Mouse (Mus musculus) heart, adult 18-20 months (tissue): ENCODE measurements at regions not wholly inside any gene's neighbourhood (a gene's known extent, or its start where the extent isn't known, plus 50 kb on each side); places are given as distances from the start of the nearest gene placed in this dataset.

Experiments used
- DNase-seq, 2 experiments: peaks; one replicate each; pipeline ENCODE4 v3.0.0; 2021 to 2022; ENCODE audit warnings: mixed read lengths in 1 of 2

- DNase-seq: peak; percentile 62 to 86
These were observed 231.6 kb upstream of the Jmjd1c start for GRCm38 (mm10) chr10:66864161-66864862.

- no peak for DNase-seq
These were observed 230.8 kb upstream of the Jmjd1c start for GRCm38 (mm10) chr10:66865010-66865582.

- peak; percentile 30 to 35 for DNase-seq
These were observed 224.7 kb upstream of the Jmjd1c start for GRCm38 (mm10) chr10:66871133-66871664.

DNA sequence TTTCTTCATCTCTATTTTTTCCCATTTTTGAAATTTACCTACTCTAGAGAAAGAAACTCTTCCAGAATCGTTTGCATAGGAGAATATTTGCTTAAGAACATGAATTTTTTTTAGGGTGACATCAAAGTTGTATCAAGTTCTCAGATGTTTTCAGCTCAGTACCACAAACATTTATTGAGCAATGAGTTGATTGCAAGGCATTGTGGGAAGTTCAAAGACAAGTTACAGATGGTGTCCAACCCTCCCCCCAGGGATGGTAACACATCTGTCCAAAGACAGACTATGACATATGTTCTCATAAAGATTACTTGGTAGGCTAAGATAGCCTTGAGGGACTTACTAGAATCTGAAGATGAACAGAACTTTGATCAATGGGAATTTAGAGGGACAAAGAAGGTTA is 224.3 kb upstream of the Jmjd1c start:
- peak; percentile 62 to 68 for DNase-seq

DNA sequence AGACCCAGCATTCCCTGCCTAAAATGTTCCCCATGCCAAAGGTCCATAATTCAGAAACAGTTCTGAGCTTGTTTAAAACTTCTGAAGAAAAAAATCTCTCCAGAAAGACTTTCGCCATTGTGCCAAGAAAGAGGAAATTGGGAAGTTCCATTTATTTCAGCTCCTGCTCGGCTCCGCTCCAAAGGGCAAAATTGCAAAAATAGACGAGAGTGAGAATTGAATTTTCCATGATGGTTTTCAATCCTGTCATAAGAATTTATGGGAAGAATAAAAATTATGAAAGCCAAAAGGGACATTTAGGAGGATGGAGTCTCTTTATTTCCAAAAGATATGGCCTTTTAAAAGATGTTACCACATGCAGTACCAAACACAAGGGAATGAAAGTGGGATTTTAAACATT is 222.5 kb upstream of the Jmjd1c start:
- DNase-seq: peak; percentile 42 to 58

GRCm38 (mm10) chr10:66879071-66879470 is 216.9 kb upstream of the Jmjd1c start:
- peak; percentile 18 to 25 for DNase-seq

DNA sequence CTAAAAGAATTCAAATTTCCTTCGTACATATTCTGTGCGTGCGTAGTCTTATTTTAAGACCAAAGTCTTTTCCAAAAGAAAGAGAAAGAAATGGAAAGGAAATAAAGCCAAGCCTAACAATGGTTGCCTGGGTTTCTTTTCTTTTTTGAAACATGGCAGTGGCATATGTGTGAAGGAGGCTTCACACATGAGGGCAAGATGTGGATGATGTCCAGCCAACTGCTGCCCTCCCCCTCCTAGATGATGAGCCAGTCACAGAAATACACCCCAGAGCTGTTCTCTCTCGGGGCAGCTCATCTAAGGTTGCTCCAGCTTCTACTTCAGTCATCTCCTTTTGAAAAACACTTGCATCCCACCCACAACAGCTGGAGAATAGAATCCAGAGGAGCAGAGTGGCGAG is 213.1 kb upstream of the Jmjd1c start:
- no peak for DNase-seq

GRCm38 (mm10) chr10:66885575-66885974 is 210.3 kb upstream of the Jmjd1c start:
- DNase-seq: no peak

DNA sequence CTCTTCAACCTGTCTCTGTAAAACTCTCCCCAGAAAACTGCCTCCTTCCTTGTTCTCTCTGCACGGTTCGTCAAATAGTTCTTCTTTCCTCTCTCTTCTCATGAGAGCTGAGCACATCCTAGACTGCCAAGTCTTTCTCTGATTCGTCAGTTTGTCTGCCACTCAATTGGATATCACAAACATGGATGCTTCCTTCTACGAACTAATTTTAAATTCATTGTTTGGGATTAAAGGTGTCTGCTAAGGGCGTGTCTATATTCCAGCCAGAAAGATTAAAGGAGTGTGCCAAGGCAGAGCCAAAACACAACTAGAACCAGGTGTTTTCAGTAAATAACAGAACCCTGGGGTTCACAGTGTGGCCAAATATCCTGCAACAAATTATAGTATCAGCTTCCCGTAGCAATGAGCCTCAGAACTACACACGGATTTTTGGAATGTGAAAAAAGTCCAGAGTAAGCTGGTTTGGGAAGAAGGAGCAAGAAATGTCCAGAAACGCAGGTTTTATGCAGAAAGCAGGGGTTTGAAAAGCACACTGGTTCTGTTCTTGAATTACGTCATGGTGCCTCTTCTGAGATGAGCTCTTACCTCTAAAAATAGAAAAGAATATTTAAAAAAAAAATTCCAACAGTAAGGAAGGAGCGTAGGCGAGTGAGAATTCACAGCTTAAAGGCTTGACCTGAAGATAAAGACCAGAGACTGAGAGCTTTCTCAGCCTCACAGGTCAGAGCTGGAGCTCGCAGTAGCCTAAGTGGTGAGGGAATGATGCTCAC is 206.0 kb upstream of the Jmjd1c start:
- DNase-seq: no peak

GRCm38 (mm10) chr10:66891811-66892210 is 204.1 kb upstream of the Jmjd1c start:
- DNase-seq: no peak

DNA sequence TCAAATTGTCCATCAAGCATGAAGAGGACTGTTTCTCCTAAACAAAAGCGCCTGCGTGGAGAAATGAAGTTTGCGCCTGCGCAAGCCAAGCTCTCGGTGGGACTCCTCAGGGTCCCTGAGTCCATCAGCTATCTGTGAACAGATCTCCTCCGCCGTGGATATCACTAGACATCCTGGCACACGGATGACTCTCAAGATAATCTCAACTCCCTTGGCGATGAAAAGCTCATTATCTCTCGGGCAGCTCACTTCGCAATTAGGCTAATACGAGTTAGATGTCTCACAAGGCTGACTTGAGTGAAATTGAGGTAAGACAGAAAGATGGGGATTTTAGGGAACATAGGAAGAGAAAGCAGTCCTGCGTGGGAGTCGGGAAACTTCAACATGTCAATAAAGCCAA is 202.1 kb upstream of the Jmjd1c start:
- DNase-seq: no peak

- no peak for DNase-seq
These were observed 199.0 kb upstream of the Jmjd1c start for GRCm38 (mm10) chr10:66896698-66897622.

GRCm38 (mm10) chr10:66899724-66900123 is 196.2 kb upstream of the Jmjd1c start:
- no peak for DNase-seq

DNA sequence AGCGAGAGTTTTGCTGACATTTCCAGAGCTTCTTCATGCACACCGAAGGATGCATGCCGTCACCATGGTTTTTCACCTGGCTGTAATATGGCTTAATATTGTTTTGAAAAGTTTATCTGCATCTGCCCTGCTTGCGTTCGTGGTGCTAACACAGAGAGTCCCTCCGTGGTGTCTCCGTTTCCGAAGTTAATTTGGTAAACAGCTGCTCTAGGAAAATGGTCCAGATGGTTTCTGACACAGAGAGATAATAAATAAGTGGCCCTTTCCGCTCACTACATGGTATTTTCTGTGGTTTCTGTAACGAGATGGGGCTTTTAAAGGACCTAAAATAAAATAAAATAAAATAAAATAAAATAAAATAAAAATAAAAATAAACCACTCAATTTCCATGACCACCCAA is 195.1 kb upstream of the Jmjd1c start:
- no peak for DNase-seq

DNA sequence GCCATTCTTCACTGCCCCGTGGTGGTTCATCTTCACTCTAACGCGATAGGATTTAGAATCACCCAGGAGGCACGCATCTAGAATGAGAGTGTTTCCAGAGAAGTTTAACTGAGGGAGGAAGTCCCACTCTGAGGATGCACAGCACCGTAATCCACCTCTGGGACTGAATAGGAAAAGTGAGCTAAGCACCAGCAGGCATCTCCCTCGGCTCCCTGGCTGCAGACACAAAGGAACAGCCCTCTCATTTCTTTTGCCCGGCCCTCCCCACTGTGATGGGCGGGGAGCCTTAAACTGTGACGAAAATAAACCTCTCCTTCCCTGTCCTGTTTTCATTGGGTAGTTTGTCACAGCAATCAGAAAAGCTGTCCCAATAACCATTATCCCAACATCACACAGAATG is 194.1 kb upstream of the Jmjd1c start:
- DNase-seq: peak in 1 of 2 experiments; percentile 27

- DNase-seq: no peak
These were observed 191.2 kb upstream of the Jmjd1c start for GRCm38 (mm10) chr10:66904552-66905367.

DNA sequence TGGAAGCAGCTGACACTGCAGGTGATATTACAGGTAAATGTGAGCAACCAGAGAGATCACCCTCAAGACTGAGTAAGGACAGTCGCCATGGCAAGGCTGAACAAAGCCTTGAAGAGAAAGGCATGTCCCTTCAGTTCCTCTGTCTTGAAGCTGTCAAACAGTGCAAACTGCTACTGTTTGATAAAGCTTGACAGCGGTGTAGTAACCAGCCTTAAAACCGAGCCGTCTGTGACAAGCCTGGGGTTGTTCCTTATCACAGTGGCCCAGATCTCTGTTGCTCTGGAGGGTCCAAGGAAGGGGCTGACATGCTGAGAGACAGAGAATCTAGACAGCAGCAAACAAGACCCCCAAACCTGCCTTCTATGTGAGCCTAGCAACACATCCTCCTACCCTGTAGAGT is 188.1 kb upstream of the Jmjd1c start:
- DNase-seq: no peak

DNA sequence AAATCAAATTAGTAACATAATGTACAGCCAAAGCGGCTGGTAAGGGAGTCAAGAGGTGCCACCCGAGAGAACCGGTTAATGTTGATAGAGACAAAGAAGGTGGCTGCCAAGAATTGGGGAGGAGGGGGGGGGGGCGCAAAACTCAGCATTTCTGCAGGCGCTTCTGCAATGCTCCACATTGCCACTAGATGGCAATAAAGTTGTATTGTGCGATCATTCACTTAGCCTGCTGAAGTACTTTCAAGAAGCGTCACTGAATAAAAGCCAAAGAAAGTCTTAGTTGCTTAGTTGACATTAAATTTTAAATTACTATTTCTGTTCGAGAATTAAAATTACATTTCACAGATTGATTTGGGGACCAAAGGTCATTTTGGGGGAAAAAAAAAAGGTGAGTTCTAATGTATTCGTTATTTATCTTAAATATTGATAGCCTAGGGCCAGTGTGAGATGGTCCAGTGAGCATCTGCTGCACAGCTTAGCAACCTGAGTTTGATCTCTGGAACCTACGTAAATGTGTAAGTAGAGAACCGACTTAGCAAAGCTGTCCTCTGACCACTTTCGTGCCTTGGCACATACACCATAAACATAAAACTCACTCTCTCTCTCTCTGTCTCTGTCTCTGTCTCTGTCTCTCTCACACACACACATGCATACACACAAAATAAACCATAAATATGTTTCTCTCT is 186.6 kb upstream of the Jmjd1c start:
- DNase-seq: peak; percentile 59 to 78

- DNase-seq: peak; percentile 60 to 61
These were observed 185.8 kb upstream of the Jmjd1c start for GRCm38 (mm10) chr10:66909905-66910681.
